40 mouse cellular contexts compared by ENCODE assay signal in the genomic region with DNA sequence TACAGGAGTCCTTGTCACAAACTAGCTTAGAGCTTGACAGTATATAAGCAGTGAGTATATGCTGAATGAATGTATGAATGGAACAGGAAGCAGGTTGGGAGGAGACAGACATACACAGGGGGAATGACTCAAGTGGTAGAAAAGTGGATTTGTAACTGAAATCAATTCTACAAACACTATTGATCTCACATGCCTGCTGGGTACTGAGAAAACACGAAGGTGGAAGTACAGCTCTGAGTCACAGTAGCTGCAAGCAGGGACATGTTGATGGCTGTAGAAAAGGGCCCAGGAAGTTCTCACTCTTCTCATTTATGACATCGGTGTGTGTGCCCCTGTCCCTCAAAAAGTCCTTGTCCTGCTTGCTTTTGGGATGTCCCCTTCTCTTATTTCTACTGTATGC. TPM values are rescaled to one million over a fixed set of nuclear protein-coding genes. Genes with fewer than 3 reads are reported as not detected.
"Had no signal": no experiment of that assay in that cellular context is flagged by ENCODE, and none has a peak within 500 bp of the region (broad histone marks: within the 10 kb centered on the region; RNA-seq: fewer than 3 reads in every experiment).

No protein-coding gene starts in this region.

- H3K27ac ChIP-seq: embryonic facial prominence, embryonic 10.5 days; embryonic facial prominence, embryonic 12.5 days; embryonic facial prominence, embryonic 13.5 days; embryonic facial prominence, embryonic 15.5 days; forebrain, embryonic 10.5 days; forebrain, embryonic 12.5 days; forebrain, embryonic 13.5 days; forebrain, embryonic 15.5 days; gastrocnemius, adult 2 months; heart, adult 2 months had no signal

- H3K4me1 ChIP-seq: embryonic facial prominence, embryonic 10.5 days; embryonic facial prominence, embryonic 12.5 days; embryonic facial prominence, embryonic 13.5 days; embryonic facial prominence, embryonic 15.5 days; forebrain, embryonic 10.5 days; forebrain, embryonic 12.5 days; forebrain, embryonic 13.5 days; forebrain, embryonic 15.5 days had no signal

- H3K9ac ChIP-seq: embryonic facial prominence, embryonic 12.5 days; embryonic facial prominence, embryonic 13.5 days; embryonic facial prominence, embryonic 15.5 days; forebrain, embryonic 12.5 days; forebrain, embryonic 13.5 days; forebrain, embryonic 15.5 days; forebrain, postnatal 0 days had no signal

- H3K27me3 ChIP-seq: embryonic facial prominence, embryonic 12.5 days; embryonic facial prominence, embryonic 13.5 days; embryonic facial prominence, embryonic 15.5 days; forebrain, embryonic 12.5 days; forebrain, embryonic 13.5 days; forebrain, embryonic 15.5 days had no signal

- H3K36me3 ChIP-seq: embryonic facial prominence, embryonic 10.5 days; embryonic facial prominence, embryonic 12.5 days; embryonic facial prominence, embryonic 13.5 days; embryonic facial prominence, embryonic 15.5 days; forebrain, embryonic 10.5 days; forebrain, embryonic 12.5 days; forebrain, embryonic 15.5 days had no signal

- H3K9me3 ChIP-seq: embryonic facial prominence, embryonic 10.5 days; embryonic facial prominence, embryonic 12.5 days; embryonic facial prominence, embryonic 13.5 days; embryonic facial prominence, embryonic 15.5 days; forebrain, embryonic 10.5 days; forebrain, embryonic 12.5 days; forebrain, embryonic 13.5 days; forebrain, embryonic 15.5 days had no signal

- H3K4me2 ChIP-seq: embryonic facial prominence, embryonic 12.5 days; embryonic facial prominence, embryonic 13.5 days; embryonic facial prominence, embryonic 15.5 days; forebrain, embryonic 12.5 days; forebrain, embryonic 13.5 days; forebrain, embryonic 15.5 days had no signal

- H3K4me3 ChIP-seq: embryonic facial prominence, embryonic 10.5 days; embryonic facial prominence, embryonic 12.5 days; embryonic facial prominence, embryonic 13.5 days; embryonic facial prominence, embryonic 15.5 days; erythroblast, embryonic 14.5 days; forebrain, embryonic 10.5 days; forebrain, embryonic 12.5 days; forebrain, embryonic 13.5 days; forebrain, embryonic 15.5 days; gastrocnemius, adult 2 months; heart, adult 2 months had no signal

- DNase-seq: cerebellum, adult 8-10 months; cerebellum, adult 9-10 months; cerebellum, adult 9-11 months; cerebellum, postnatal 10 days; cerebellum, postnatal 14 days; cerebellum, postnatal 25 days; cerebellum, postnatal 36 days; embryo, embryonic 11 days; forebrain, postnatal 0 days; gastrocnemius, adult 2 months; gastrocnemius, postnatal 10 days; gastrocnemius, postnatal 14 days; gastrocnemius, postnatal 25 days; gastrocnemius, postnatal 36 days; heart, adult 11 months; heart, adult 18-20 months; heart, adult 2 months had no signal

- ATAC-seq: forebrain, embryonic 13.5 days; forebrain, embryonic 14.5 days; forebrain, embryonic 15.5 days; forebrain, embryonic 16.5 days; forebrain, postnatal 0 days had no signal

RNA-seq across cellular contexts. Expression of a gene that starts 40.9 kb away (rescaled TPM):
- total RNA-seq: common myeloid progenitor, adult 5-6 weeks; forebrain, postnatal 0 days; gastrocnemius, adult 18-20 months; gastrocnemius, adult 2 months; gastrocnemius, adult 8-10 months; gastrocnemius, postnatal 10 days; gastrocnemius, postnatal 14 days; gastrocnemius, postnatal 25 days; gastrocnemius, postnatal 36 days; gastrocnemius, postnatal 4 days; granulocyte monocyte progenitor cell, adult 5-6 weeks; heart, adult 18-20 months; heart, adult 2 months; heart, adult 8-10 months had no signal
- polyA plus RNA-seq: cortical plate, adult 2 months; embryonic facial prominence, embryonic 10.5 days; embryonic facial prominence, embryonic 11.5 days; embryonic facial prominence, embryonic 12.5 days; embryonic facial prominence, embryonic 13.5 days; embryonic facial prominence, embryonic 14.5 days; embryonic facial prominence, embryonic 15.5 days; erythroblast, embryonic 14.5 days; forebrain, embryonic 10.5 days; forebrain, embryonic 11.5 days; forebrain, embryonic 12.5 days; forebrain, embryonic 13.5 days; forebrain, embryonic 14.5 days; forebrain, embryonic 15.5 days; forebrain, embryonic 16.5 days; forebrain, postnatal 0 days; frontal cortex, adult 2 months; gonadal fat pad, adult 2 months; heart, adult 2 months had no signal
